Mouse (Mus musculus) kidney, adult 9 months (tissue): ENCODE measurements around the gene Dzip3.

Experiments
- DNase-seq: peaks from one replicate; pipeline ENCODE4 v3.0.0; 2022

Gene Dzip3

GRCm38 (mm10) chr16:48993559-48994342 is at the start of gene Dzip3, which contains the start of gene Cip2a:
TSS of gene Dzip3 (minus strand) at chr16:48994165.
TSS of gene Cip2a (plus strand) at chr16:48994185.
- peak; percentile 88 for DNase-seq

GRCm38 (mm10) chr16:49040554-49041221 is 46.7 kb upstream of the Dzip3 start:
- no peak for DNase-seq

GRCm38 (mm10) chr16:49037771-49038170 is 43.8 kb upstream of the Dzip3 start:
- DNase-seq: no peak

GRCm38 (mm10) chr16:49035852-49036251 is 41.9 kb upstream of the Dzip3 start:
- DNase-seq: no peak

GRCm38 (mm10) chr16:49016620-49017332 is 22.8 kb upstream of the Dzip3 start:
- DNase-seq: peak; percentile 20

GRCm38 (mm10) chr16:49004151-49004550 is 10.2 kb upstream of the Dzip3 start:
- DNase-seq: no peak

GRCm38 (mm10) chr16:48994343-48994693 is 353 bp upstream of the Dzip3 start:
- no peak for DNase-seq

GRCm38 (mm10) chr16:48993231-48993558 is 770 bp downstream of the Dzip3 start:
- no peak for DNase-seq

- no peak for DNase-seq
Measured at GRCm38 (mm10) chr16:48992437-48993230, 1.3 kb downstream of the Dzip3 start.

- no peak for DNase-seq
Measured at GRCm38 (mm10) chr16:48989700-48990099, 4.3 kb downstream of the Dzip3 start.

- DNase-seq: no peak
Measured at GRCm38 (mm10) chr16:48985034-48985627, 8.8 kb downstream of the Dzip3 start.

GRCm38 (mm10) chr16:48979965-48980364 is 14.0 kb downstream of the Dzip3 start:
- no peak for DNase-seq

- DNase-seq: no peak
Measured at GRCm38 (mm10) chr16:48973548-48973947, 20.4 kb downstream of the Dzip3 start.

- no peak for DNase-seq
Measured at GRCm38 (mm10) chr16:48972996-48973395, 21.0 kb downstream of the Dzip3 start.

- DNase-seq: peak; percentile 17
Measured at GRCm38 (mm10) chr16:48941805-48942204, 52.2 kb downstream of the Dzip3 start.

GRCm38 (mm10) chr16:48923724-48924123 is 70.2 kb downstream of the Dzip3 start:
- no peak for DNase-seq

GRCm38 (mm10) chr16:48913206-48913605 is 80.8 kb downstream of the Dzip3 start:
- no peak for DNase-seq

GRCm38 (mm10) chr16:48911184-48911583 is 82.8 kb downstream of the Dzip3 start:
- DNase-seq: no peak

- DNase-seq: no peak
Measured at GRCm38 (mm10) chr16:48899868-48900267, 94.1 kb downstream of the Dzip3 start.

GRCm38 (mm10) chr16:48890733-48891132 is 103.2 kb downstream of the Dzip3 start:
- no peak for DNase-seq
